Mouse (Mus musculus) T-helper 17 cell (primary cell): ENCODE results near the gene AI481877.

Experiments
- in situ Hi-C, 2 experiments: fragments of 300-600 bp; cut with MboI, MseI; formaldehyde crosslinking; loops; 1 replicate in 1 of 2; 2 replicates in 1 of 2; pipeline ENCODE4 v1.15.1; 2025; ENCODE audit warnings: high pct_unique_total_duplicates in 2 of 2

The AI481877 gene

DNA sequence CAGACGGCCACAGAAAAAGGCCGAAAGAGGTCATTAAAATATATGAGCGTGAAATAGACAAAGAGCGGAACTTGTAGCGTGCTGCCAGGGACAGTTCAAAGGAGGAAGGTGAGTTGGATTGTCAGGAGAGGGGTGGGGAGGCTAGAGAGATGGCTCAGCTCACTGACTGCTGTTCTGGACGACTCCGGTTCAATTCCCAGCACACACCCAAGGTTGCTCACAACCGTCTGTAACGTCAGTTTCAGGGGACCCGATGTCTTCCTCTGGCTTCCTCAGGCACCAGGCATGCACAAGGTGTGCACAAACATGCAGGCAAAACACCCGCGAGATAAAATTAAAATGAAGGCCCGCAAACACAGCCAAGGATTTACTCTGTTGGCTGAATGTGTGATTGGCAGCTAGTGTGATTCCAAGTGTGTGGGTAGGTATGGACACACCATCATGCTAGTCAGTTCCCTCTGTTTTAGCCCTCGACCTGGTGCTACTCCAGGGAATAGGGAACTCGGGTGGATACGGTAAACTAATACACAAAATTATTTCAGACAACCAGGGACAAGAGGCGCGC is 102.9 kb downstream of the AI481877 start:
- in situ Hi-C loops, result loop anchor here in 1 of 2 experiments (5.0 kb wide), 1 partner anchor 54 kb away; no protein-coding TSS in a partner anchor

DNA sequence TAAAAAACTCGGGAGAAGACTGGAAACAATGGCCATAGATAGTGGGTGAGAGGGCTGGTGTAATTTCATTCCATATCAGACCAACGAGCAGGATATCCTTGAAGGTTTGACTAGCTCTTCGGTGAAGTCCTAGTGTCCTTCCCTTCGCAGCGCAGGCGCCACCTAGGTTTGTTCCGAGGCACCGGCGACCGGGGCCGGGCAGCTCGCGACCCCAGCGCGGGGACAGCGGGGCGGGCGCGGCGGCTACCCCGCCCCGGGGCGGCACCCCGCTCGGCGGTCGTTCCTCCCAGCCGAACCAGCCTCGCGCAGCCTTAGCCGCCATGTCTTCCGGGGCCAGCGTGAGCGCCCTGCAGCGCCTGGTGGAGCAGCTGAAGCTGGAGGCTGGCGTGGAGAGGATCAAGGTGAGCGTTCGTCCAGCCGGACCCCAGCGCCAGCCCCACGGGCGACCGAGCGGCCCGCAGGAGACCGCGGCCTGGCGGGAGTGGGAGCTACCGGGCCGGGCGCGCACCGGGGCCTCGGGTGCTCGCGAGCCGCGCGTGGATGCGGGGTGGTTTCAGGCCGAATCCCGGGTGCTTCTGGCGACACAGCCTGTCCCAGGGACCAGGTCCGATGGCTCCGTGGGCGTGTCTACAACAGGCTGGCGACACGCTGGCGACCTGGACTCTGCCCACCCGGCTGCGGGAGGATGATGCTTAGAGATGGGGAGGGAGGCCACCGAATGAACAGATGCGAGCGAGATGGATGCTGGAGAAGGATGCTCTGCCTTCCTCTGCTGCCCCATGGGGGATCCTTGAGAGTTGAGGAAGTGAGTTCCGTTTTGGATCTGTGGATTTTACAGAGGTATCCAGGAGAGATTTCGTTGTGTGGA is 103.6 kb downstream of the AI481877 start, which contains the start of gene Gng10:
Gene Gng10, plus strand, starts transcription at position 171 of the 868 bp plus-strand sequence.
- in situ Hi-C loops, result loop anchor here in 1 of 2 experiments (5.0 kb wide), 1 partner anchor 53 kb away; no protein-coding TSS in a partner anchor

DNA sequence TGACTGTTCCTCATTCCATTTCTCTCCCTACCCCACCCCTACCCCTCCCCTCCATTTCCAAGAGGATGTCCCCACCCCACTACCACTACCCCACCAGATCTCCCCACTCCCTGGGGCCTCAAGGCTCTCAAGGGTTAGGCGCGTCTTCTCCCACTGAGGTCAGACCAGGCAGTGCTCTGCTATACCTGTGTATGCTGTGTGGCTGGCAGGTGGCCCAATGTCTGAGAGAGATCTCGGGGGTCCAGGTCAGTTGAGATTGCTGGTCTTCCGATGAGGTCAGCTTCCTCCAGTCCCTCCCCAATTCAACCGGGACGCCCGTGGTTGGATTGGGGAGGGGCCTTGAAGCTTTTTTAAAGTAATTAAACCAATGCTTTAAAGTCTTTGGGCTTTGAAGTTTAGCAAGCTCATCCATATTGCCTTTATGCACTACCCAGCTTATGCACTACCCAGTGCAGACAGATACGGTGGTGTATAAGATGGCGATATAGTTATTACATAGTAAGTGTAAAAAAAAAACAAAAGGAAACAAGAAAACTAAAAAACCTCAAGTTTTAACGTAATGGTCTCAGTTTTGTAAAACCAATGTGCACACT is 104.4 kb downstream of the AI481877 start:
- in situ Hi-C loops, result no loop called here

DNA sequence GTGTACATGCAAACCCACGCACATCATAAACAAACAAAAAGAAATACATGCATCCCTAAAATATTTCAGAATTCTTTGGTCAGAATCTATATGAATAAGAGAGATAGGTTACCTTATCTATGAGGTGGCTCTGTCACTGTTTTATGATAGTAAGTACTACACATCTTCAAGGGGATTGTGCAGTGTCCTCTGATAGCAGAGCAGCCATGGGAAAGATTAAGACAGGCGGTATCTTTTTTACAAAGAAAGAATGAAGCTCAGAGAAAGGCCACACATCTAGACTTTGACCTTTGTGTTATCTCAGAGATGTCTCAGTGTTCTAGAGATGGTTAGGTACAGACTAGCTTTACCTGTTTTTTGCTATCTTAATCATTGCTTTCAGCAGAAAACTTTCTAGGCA is 121.9 kb downstream of the AI481877 start:
- in situ Hi-C loops, result no loop called here

DNA sequence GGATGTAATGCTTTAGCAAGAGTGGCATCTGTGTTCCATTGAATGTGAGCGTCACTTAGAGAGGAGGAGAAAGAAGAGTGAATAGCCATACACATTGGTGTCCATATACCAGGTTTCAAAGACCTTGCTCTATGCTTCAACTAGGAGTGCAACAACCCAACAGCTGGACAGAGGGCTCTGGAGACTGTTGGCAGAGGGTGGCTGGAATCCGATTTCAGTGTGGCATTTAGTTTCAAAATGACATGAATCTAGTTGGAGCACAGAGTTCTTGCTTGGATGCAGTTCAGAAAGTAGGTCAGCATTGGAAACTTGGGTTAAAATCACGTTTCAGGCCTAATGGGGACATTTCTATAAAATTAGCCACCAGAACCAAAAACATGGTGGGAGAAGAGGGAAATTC is 123.6 kb downstream of the AI481877 start:
- in situ Hi-C loops, result no loop called here

DNA sequence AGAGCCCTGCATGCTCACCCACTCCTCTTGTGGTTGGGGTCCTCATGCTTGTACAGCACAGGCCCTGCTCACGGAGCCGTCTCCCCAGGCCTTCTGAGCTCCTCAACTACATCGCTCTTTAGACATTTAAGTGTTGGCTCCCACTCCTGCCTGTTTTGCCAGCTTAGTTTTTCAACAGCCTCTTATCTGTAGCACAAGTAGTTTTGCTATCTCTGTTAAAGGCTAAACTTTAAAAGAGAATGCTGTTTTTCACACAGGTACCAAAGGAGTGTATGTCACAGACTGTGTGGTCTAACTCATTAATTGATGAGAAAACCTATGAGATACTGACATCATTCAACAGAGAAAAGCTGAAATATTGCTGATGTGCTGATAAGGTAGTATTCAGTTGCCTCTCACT is 127.3 kb downstream of the AI481877 start:
- in situ Hi-C loops, result no loop called here

DNA sequence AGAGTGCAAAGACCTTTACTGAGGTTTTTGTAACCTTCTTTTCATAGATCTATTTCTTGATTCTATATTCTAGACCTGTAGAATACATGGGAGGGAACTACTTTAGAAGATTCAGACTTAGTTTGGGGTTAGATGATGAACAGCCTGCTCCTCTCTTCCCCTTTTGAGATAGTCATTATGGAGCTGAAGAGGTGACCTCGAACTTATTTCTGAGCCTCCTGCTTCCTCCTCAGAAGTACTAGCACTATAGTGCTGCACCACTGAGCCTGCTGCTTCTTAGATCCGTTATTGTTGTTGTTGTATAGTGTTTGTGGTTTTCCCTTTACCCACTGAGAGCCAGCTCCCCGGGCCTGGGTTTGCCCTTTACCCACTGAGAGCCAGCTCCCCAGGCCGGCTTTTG is 129.1 kb downstream of the AI481877 start:
- in situ Hi-C loops, result loop anchor here in 1 of 2 experiments (5.0 kb wide), 1 partner anchor 102 kb away; no protein-coding TSS in a partner anchor

DNA sequence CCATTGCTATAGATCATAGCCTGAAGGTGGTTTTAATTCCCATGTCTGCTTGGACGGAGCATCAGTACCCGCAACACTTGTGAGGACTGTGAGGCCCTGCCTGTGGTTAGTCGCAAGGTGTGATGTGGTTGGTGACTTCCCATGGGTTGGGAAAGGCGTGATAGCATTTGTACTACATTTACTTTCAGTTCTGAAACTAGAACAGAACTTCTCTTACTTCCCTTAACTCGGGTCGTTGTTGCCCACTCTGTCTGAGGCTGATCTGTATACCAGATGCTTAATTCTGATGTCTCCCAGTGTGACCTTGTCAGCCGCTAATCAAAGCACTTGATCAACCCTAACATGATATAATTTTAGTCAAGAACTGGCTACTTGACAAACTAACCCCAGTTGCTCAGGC is 129.6 kb downstream of the AI481877 start:
- in situ Hi-C loops, result loop anchor here in 1 of 2 experiments (5.0 kb wide), 1 partner anchor 102 kb away; no protein-coding TSS in a partner anchor

DNA sequence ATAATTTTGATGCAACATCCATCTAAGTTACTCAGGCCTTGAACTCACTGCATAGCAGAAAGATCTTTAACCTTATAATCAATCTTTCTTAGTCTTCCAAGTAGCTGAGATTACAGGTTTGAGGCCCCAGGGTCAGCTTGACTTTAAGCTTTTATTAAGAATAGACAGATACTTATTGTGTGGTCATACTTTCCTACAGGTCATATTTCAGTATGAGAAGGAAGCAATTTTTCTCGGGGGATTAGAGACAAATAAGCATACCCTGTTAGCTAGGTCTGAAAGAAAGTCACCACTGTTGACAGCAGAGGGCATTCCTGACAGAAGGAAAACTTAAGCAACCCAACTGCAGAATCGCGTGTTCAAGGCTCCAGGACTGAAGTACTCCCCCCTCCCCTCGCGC is 130.8 kb downstream of the AI481877 start:
- in situ Hi-C loops, result loop anchor here in 1 of 2 experiments (5.0 kb wide), 1 partner anchor 101 kb away; no protein-coding TSS in a partner anchor

DNA sequence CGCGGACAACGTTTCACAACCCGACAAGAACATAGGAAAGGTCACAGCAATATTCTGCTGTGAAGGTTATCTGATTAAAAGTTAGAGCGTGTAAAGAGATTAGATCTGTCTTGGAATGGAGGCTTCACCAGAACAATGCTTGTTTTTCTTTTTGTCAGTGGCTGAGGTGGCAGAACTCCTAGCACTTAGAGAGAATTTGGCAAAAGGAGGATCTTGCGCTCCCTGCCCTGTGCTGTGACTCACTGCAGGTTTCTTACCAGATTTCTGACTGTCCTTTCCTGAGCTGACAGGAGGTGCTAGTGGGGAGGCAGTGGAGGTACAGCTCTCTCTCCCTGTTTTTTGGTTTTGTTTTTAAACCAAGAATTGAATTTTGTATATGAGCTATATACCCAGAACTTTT is 131.8 kb downstream of the AI481877 start:
- in situ Hi-C loops, result loop anchor here in 1 of 2 experiments (5.0 kb wide), 1 partner anchor 100 kb away; no protein-coding TSS in a partner anchor

DNA sequence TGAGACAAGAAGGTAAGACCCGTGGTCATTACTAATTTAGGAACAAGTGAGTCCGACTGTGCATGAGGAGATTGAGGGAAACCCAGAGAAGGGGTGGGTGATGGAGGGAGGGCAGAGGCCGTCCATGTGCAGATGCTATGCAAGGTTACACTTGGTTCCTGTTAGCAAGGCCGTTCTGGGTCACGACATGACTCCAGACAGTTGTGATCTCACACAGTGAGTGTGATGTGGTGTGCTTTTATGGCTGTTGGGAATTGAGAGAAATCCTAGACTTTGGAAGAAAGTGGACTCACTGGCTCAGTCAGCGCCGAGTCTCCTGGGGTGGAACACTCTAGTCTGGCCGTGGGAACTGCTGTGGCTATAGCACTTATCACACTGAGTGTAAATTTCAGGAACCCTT is 132.6 kb downstream of the AI481877 start:
- in situ Hi-C loops, result loop anchor here in 1 of 2 experiments (5.0 kb wide), 1 partner anchor 99 kb away; no protein-coding TSS in a partner anchor

DNA sequence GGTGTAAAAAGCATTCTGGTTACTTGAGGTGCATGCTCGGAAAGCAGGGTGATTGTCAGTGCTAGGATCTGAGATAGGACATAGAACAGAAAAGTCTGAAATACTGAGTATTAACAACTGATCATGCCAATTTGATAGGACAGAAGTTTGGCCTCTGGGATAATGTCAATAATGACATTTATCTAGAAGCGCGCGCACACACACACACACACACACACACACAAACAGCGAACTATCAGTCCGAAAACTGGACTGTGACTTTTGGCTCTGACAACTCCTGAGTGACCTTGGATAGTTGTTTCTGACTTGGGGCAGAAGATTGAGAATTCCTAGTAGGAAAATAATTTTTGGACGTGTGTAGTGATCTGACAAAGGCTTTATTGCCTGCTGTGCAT is 135.0 kb downstream of the AI481877 start:
- in situ Hi-C loops, result no loop called here

DNA sequence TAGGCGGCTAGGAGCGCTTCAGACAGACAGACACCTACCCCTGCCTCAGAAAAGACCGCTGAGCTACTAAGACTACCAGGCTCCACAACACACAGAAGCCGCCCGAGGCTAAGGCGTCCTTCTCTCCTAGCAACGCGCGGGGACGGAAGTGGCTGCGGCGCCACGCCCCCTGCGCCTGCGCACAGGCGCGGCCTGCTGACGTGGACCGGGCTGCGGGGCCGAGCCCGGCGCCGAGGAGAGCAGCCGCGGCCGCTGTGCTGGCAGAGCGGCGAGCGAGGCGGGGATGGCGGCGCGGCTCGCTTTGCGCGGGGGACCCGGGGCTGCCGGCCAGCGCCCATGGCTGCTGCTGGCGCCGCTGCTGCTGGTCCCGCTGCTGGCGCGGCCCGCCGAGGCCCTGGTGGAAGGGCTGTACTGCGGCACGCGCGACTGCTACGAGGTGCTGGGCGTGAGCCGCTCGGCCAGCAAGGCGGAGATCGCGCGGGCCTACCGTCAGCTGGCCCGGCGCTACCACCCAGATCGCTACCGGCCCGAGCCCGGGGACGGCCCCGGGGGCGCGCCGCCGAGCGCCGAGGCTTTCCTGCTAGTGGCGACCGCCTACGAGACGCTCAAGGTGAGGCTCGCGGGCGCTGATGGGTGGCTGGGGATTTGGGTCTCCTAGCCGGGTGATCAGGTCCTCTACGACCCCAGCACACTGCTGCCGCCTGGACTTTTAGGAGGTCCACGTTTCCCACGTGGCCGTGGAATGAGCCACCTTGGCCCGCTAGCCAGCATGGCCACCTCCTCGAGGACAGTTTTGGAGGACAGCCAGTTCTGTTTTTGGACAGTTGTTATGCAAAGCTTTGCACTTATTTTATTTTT is 135.6 kb downstream of the AI481877 start, which contains the start of gene Gm20503:
Gene Gm20503, plus strand, starts transcription at position 263 of the 858 bp plus-strand sequence.
- in situ Hi-C loops, result no loop called here

DNA sequence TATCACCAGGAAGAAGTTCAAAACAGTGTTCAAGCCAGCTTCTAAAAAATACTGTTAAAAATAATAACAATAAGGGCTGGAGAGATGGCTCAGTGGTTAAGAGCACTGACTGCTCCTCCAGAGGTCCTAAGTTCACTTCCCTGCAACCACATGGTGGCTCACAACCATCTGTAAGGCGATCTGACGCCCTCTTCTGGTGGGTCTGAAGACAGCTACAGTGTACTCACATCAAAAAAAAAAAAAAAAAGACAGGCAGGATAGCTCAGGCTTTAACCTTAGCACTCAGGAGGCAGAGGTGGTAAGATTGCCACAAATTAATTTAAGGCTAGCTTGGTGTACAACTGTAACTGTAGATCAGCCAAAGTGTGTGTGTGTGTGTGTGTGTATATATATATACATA is 138.2 kb downstream of the AI481877 start:
- in situ Hi-C loops, result no loop called here

DNA sequence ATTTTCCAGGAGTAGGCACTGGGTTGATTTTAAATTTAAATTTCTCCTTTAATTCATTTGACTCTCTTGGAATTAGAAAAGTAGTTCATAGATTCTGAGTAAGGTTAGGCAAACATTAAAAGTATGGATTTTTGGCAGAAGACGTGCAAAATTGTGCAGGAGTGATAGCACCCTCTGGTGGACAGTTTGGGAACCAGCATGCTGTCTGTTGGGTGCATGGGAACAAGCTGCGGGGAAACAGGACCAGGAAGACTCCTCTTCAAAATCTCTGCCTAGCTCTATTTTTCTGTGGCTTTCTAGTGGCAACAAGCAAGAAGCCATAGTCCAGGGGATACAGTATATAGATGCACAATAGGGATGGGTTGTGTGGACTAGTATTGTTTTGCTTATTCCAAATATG is 139.1 kb downstream of the AI481877 start:
- in situ Hi-C loops, result no loop called here

DNA sequence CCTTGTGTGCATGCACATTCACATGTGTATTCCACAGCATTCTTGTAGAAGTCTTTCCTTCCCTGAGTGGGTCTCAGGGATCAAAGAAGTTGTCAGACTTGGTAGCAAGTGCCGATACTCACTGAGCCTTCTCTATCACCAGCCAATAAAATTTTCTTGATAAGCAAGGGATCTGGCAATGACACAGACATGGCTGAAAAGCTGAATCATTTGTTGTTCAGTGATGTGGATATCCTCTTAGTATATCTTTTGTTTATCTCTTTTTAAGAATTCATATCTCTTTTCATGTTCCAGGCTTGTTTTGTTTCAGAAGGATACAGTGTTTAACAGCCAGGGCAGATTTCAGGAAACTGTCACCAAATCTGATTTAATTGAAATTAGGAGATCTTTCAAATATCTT is 140.1 kb downstream of the AI481877 start:
- in situ Hi-C loops, result no loop called here

DNA sequence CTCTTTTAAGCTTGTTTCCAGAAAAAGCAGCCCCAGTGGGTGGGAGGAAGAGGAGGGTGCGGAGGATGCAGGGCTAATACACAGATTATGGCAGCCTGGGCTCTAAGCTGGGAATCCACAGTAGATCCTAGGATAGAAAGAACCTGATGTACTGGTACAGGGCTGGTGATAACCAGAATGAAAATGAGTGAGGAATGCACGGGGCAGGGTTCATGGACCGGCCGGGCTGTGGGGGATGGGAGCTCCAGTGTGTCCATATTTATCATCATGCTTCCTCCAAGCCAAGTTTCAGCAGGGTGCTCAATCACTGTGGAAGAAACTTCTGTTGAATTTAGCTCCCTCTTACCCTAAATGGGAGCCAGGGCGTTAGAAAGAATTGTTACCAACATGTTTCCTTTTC is 141.7 kb downstream of the AI481877 start:
- in situ Hi-C loops, result no loop called here

DNA sequence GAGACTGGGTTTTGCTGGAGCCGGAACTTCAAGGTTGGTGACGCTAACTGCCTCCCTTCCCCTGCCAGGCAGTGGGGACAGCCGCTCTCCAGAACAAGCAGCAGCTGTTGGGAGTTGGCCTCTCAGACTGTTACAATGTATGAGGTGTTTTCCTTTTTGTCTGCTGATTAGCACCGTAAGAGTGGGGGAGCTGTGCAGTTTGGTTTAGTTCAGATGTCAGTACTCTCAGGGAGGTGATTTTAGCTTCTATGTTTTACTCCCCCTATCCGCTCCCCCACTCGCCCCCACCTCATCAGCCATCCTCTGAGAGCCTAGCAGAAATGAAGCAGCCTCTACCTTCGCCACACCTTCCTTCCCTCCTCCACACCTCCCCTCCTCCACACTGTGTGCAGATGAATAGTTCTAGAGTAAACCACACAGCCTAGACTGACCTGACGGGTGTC is 143.5 kb downstream of the AI481877 start:
- in situ Hi-C loops, result no loop called here

DNA sequence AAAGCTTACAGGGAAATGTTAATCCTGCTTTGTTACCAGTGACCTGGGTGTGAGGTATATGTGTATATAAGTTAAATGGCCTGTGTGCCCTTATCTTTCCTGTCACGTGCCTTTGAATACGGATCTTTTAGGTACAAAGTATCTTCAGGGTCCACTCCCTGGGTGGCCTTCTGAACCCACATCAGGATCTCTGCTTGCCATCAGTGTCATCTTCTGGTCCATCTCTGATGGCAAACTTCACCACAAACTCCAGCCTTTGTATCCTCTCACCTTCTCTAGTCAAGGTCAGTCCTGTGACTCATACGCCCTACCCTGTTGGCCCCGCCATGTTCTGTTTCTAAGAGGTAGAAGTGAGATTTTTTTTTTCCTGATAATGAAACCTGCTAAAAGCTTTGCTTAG is 144.0 kb downstream of the AI481877 start, which contains the start of gene Dnajc25:
Gene Dnajc25, plus strand, starts transcription at position 301 of the 400 bp plus-strand sequence.
- in situ Hi-C loops, result no loop called here
